Mouse (Mus musculus) MEL-GATA-1-ER (cell line): ENCODE measurements at regions not wholly inside any gene's neighbourhood (a gene's known extent, or its start where the extent isn't known, plus 50 kb on each side); places are given as distances from the start of the nearest gene placed in this dataset.
A peak's percentile ranks its signal among the peaks of the same experiment; 100 is the strongest.

Experiments
- DNase-seq: peaks from one replicate; pipeline ENCODE4 v3.0.0-alpha.2; 2012; ENCODE audit warnings: low read depth; ENCODE audit errors: extremely low read depth

DNA sequence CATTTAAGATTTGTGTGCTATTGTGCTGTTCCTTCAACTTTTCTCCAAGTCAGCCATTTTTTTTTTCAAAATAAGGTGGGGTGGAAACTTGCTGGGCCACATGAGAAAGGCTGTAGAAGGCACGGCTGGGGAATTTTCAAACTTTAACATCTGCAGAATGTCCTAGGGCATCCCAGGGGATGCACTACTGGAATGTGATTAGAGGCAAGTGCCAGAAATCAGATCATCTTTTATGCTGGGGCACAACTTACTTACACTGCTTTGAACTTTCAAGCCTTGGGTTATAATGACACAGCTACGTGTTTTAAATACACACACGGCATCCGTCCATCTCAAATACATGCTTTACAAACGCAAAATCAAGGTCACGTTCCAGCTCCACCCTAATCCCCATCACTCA, 463.0 kb downstream of the Pik3r1 start:
- no peak for DNase-seq

GRCm38 (mm10) chr13:101301361-101301760, 466.7 kb downstream of the Pik3r1 start:
- no peak for DNase-seq

DNA sequence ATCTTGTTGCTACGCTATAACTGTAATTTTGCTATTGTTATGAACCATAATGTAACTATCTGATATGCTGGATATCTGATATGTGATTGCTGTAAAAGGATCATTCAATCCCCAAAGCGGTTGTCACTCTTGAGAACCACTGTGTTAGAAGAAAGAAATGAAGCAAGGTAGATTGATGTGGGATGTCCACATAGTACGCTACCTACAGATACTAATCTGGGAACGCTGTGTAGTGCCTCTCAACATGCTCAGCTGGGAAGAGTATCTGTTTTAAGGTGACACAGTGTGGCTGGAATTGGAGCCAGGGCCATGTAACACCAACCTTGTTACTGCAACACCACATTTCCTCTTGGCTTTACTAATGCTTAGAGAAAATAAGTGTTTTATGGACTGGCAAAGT, 456.2 kb upstream of the Slc30a5 start:
- DNase-seq: no peak

GRCm38 (mm10) chr13:101287131-101287530, 453.9 kb upstream of the Slc30a5 start:
- no peak for DNase-seq

DNA sequence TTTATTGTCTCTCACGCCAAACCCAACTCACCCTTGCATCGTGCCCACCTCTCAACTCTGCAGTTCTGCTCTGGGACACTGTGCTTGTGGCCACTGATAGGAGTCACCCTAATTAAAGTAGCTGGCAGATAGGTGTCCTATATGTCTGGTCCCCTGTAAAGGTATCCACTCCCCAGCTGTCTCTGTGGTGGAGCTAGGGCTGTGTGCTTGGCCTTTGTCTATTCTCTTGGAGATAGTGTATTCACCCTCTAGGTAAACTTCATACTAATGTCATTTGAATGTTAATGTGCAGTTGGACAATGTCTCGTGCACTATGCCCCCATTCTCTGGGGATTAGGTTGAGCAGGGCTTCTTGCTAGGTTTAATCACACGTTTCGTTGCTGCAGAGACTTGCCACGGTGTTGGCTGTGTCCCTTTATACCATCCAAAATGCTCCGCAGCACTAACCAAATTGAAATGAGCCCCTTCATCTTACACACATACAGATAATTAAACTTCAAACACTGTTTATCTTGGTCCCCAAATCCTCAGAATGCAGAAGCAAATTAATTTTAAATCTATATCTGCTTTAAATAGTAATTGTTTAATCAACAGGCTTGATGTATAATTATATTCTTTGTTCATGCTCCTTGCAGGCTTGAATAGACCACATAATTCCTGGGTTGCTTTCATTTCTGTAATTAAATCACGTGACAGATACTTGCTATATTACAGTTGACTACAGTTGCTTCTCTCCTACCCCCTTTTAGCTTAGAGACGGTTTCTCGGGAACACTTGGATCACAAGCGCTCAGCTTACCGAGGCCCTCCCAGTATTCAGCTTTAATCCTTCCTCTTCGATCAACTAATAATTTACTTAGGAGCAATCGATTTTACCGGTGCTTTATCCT, 453.0 kb upstream of the Slc30a5 start:
- no peak for DNase-seq

DNA sequence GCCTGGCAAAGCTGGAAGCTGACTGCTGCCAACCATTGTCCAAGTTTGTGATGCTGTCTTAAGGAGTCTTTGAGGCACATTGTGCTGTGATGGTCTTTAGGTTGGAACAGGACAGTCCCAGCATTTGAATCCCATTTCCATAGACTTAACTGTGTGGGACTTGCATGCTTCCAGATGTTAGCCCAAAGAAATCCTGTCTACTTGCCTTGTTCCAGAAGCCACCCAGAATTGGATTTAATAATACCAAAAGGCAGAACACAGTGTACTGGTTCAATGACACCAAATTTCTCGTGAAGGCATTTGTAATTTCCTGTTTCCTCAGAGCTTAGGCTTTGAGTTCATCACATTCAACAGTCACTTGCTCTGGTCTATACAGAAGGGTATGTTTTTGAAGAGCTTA, 444.9 kb upstream of the Slc30a5 start:
- DNase-seq: no peak

DNA sequence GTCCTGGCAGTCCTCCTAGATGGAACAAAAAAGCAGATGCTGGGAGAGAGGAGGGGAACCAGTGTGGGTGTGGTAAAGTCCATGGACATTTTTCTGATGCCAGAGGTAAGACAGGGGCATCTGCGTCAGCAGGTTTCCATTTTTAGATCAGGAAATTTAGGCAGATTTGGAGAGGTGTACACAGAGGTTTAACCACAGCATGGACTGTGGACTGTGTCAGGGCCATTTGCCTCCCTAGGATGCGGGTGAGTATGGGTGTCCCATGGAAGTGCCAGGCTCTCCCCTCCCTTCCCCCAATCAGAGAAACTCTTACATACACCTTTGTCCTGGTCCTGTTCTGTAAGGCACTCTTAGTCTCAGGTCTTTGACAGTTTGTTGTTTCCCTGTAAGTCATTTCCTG, 443.5 kb upstream of the Slc30a5 start:
- DNase-seq: no peak

- DNase-seq: no peak
Observed at GRCm38 (mm10) chr13:101274470-101275141, 441.4 kb upstream of the Slc30a5 start.

GRCm38 (mm10) chr13:101273321-101273720, 440.1 kb upstream of the Slc30a5 start:
- DNase-seq: no peak

DNA sequence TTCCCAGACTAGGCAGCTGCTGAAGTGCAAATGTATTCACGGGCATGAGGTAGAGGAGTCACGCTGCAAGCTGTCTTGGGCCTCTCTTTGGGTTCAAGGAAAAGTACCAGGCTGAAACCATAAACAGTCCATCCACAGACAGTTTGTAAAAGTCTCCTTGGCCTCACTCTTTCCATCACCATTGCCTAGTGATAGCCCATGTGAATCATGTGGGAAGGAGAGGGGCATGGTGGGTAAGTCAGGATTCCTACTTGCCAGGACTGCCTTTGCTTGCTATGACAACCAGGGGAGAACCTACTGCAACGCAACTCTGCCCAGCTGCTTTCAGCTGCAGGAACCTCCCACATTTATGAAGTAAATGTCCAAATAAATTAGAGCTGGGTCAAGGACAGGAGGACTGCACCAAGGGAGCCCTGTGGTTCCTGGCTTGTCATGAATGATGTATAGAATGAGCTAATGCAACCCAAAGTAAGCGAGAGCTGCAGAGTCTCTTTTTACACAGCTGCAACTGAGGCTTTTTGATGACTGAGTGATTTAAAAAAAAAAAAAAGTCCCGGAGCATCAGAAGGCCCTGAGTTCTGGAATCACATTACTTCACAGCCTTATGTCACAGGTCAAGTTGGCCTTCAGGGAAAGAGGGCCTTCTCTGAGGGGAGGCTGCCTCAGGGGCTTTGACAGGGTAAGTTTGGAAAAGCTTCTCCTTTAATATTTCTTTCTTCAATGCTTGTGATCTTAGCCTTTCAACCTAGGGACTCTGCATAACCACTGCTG, 420.7 kb upstream of the Slc30a5 start:
- no peak for DNase-seq

DNA sequence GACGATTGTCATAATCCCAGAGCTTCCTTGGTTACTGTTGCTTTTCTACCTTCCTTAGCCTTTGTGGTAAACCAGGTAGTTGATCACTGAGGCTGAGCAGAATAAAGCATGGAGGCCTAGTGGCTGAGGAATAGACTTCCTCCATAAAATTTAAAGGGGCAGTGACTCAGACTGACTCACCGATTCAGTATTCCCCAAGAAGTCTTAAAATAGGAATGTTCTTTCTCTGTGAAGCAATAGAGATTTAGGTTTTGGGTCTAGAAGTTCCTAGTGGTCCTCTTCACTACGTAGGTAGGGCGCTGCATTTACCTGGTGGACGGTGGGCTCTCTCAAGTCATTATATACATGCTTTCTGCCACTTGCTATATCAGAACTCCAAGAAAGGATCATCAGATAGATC, 416.1 kb upstream of the Slc30a5 start:
- no peak for DNase-seq

GRCm38 (mm10) chr13:101244326-101244725, 411.1 kb upstream of the Slc30a5 start:
- DNase-seq: no peak

GRCm38 (mm10) chr13:101238860-101239259, 405.6 kb upstream of the Slc30a5 start:
- no peak for DNase-seq

GRCm38 (mm10) chr13:101237035-101237434, 403.8 kb upstream of the Slc30a5 start:
- no peak for DNase-seq

- peak; percentile 70 for DNase-seq
Observed at GRCm38 (mm10) chr13:101235846-101236245, 402.6 kb upstream of the Slc30a5 start.

DNA sequence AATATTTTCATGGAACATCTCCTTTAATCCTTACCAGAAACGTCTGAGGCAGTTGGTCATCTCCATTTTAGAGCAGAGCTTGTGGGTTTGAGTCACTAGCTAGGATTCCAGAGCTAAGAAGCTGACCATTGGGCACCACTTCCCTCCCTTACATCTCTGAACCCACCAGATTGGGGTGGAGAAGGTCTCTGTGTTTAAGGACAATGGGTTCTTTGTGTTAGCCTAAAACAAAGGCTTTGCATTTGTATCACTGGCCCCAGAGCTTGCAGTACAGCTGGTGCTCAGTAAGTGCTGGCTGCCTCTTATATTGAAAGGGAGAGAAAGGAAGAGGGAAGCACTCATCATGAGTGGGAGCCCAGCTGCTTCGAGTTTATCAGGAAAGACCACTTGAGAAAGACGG, 401.9 kb upstream of the Slc30a5 start:
- no peak for DNase-seq

GRCm38 (mm10) chr13:101234550-101234949, 401.3 kb upstream of the Slc30a5 start:
- DNase-seq: no peak

DNA sequence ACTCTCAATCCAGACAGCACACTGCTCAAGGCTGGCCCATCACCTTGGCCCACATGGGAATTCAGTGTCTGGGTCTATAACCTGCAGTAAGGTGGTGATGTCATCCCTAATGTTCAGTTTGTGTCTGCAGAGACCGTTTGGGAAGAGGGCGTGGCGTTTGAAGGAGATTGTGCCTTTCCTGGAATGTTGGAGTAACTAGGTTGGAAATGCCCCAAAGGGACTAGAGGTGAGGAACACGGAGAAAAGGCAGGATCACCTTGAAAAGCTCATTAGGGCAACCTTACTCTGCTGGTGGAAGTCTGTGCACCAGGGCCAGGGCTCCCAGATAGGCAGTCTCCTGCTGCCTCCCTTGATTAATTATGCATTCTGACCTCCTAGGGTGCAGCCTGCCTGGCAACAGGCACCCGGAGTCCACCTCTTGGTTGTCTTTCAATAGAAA, 400.6 kb upstream of the Slc30a5 start:
- no peak for DNase-seq

DNA sequence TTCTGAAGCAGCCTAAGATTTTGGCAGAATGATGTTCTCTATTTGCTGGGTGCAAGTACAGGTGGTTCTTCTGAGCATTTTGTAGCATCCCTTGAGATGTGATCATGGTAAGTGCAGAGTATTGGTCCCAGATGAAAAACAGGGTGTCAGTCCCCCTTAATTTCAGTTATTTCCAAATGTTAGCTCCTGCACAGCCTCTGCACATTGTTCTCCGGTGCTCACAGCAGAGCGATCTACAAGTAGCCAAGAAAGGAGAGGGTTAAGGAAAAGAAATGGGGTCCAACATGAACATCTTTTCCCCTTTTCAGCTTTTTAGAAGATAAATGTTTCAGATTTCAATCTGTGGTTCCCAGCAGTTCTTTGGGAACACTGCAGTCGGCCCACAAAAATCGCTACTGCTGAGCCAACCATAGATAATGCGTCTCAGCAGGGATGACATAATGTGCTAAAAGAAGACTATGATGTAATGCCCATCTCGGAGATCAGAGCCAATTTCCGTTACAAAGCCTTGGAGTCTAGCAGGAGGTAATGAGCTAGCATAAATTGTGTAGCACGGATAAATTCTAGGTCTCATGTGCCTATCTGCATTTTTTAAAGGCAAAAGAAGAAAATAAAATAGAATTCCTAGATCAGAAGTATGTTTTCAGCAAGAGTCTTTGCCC, 400.1 kb upstream of the Slc30a5 start:
- DNase-seq: no peak

GRCm38 (mm10) chr13:101229861-101230260, 396.6 kb upstream of the Slc30a5 start:
- DNase-seq: no peak

GRCm38 (mm10) chr13:101225366-101225765, 392.1 kb upstream of the Slc30a5 start:
- DNase-seq: no peak
